In the genomic region with DNA sequence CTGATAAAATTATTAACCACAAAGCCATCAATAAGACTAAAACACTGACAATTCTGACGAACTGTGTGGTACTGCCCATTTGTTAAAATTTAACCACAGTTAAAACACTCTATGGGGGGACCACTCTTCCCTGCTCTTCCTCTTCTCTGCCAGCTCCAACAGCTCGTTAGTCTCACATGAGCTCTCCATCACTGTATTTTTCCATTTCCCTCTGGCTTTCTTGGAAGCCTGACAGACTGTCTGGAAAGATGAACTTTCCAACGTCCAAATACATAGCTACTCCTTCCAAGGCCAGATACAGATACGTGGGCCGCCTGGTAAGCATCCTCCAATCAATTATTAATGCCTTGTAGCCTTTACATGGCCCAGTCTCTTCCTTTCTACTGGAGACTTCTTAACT, we compare ENCODE assay signal across 10 mouse cellular contexts. TPM values are rescaled to one million over a fixed set of nuclear protein-coding genes. Genes with fewer than 3 reads are reported as not detected.
A peak's percentile ranks its signal among the peaks of the same experiment; 100 is the strongest.
DNase-seq lines count a peak whose midpoint lies in the region; ATAC-seq lines count a peak whose summit lies in the region.
"Had no signal": no experiment of that assay in that cellular context is flagged by ENCODE, and none has a peak within 500 bp of the region (broad histone marks: within the 10 kb centered on the region; RNA-seq: fewer than 3 reads in every experiment).

No protein-coding gene starts in this region.

- WGBS in kidney, embryonic 15.5 days = 47% methylated on average over 5 of the region's 5 CpGs
- WGBS in limb, embryonic 10.5 days = 85% methylated on average over 5 of the region's 5 CpGs

- H3K9ac ChIP-seq in kidney, embryonic 15.5 days = no peak overlapping the region
- H3K9ac ChIP-seq: forebrain, embryonic 12.5 days; midbrain, embryonic 15.5 days had no signal

- no peak overlapping the region for H3K4me3 ChIP-seq in kidney, embryonic 15.5 days (replicated peaks)
- no peak overlapping the region for H3K4me3 ChIP-seq in limb, embryonic 10.5 days
- H3K4me3 ChIP-seq: forebrain, embryonic 12.5 days; midbrain, embryonic 15.5 days had no signal

- no peak overlapping the region for H3K4me2 ChIP-seq in kidney, embryonic 15.5 days
- H3K4me2 ChIP-seq: forebrain, embryonic 12.5 days; midbrain, embryonic 15.5 days had no signal

- H3K27ac ChIP-seq in kidney, embryonic 15.5 days = no peak overlapping the region
- H3K27ac ChIP-seq in limb, embryonic 10.5 days = no peak overlapping the region
- H3K27ac ChIP-seq: forebrain, embryonic 12.5 days; midbrain, embryonic 15.5 days had no signal

- no peaks in the 10 kb centered on the region for H3K9me3 ChIP-seq in kidney, embryonic 15.5 days (replicated peaks)
- no peaks in the 10 kb centered on the region for H3K9me3 ChIP-seq in limb, embryonic 10.5 days (replicated peaks)
- H3K9me3 ChIP-seq: forebrain, embryonic 12.5 days; midbrain, embryonic 15.5 days had no signal

- peak; percentile 48 for DNase-seq in adrenal gland, postnatal 10 days
- no peak for DNase-seq in adrenal gland, adult 18-20 months (ENCODE audit: low spot score in 2 of 2)
- peak; percentile 41 for DNase-seq in kidney, adult 11 months
- peak; percentile 85 for DNase-seq in brain, adult 2 months (ENCODE audit: low read depth, low spot score)
- peak; percentile 8 for DNase-seq in limb, embryonic 10.5 days (ENCODE audit: low spot score)
- DNase-seq in thymus, postnatal 4 days = no peak

- 0 out of 2 replicates have a peak, but pooled peaks cover 4% of the 10 kb centered on the region for H3K4me1 ChIP-seq in kidney, embryonic 15.5 days
- H3K4me1 ChIP-seq in limb, embryonic 10.5 days = peaks cover 4% of the 10 kb centered on the region; the same call in 1 of the 2 replicates
- H3K4me1 ChIP-seq: forebrain, embryonic 12.5 days; midbrain, embryonic 15.5 days had no signal

- H3K36me3 ChIP-seq in kidney, embryonic 15.5 days = no peaks in the 10 kb centered on the region
- no peaks in the 10 kb centered on the region for H3K36me3 ChIP-seq in limb, embryonic 10.5 days
- H3K36me3 ChIP-seq: forebrain, embryonic 12.5 days; midbrain, embryonic 15.5 days had no signal

- ATAC-seq in kidney, embryonic 15.5 days (replicated peaks; ENCODE audit: low FRiP score) = no peak
- ATAC-seq in megakaryocyte progenitor cell, adult 5-6 weeks (replicated peaks; ENCODE audit: poor library complexity) = no peak
- ATAC-seq: midbrain, embryonic 15.5 days had no signal

- no peaks in the 10 kb centered on the region for H3K27me3 ChIP-seq in kidney, embryonic 15.5 days
- no peaks in the 10 kb centered on the region for H3K27me3 ChIP-seq in limb, embryonic 10.5 days (ENCODE audit: low read depth, poor library complexity, severe bottlenecking)
- H3K27me3 ChIP-seq: forebrain, embryonic 12.5 days; midbrain, embryonic 15.5 days had no signal

RNA-seq across cellular contexts. Expression of a gene that starts 38.3 kb away (rescaled TPM):
- 10 to 100 TPM; 17.0 to 18.4 TPM for total RNA-seq in adrenal gland, postnatal 10 days (2021)
- 10 to 100 TPM; 19.8 to 22.9 TPM for total RNA-seq in adrenal gland, adult 18-20 months (2021)
- 12.5 and 12.7 TPM in 2 replicates for polyA plus RNA-seq in kidney, embryonic 15.5 days (2015; fragmentation: Nextera tagmentation; extraction: Ambion mirVana)
- polyA plus RNA-seq in limb, embryonic 10.5 days (2016; fragmentation: Nextera tagmentation; extraction: Ambion mirVana) = 10.4 and 12.6 TPM in 2 replicates
- 39.2 and 40.8 TPM in 2 replicates for total RNA-seq in megakaryocyte progenitor cell, adult 5-6 weeks (2015)
- 23.9 and 24.4 TPM in 2 replicates for total RNA-seq in megakaryocyte progenitor cell, adult 5-6 weeks (2017)

Comparison
In these comparisons a context has a peak if more than half of its experiments do, and no peak if none do; other contexts are left out.
1. DNase-seq: peak in adrenal gland, postnatal 10 days (single experiment), kidney, adult 11 months (single experiment), brain, adult 2 months (single experiment) and limb, embryonic 10.5 days (single experiment); none in adrenal gland, adult 18-20 months (0 of 2) and thymus, postnatal 4 days (single experiment).